Mouse (Mus musculus): ENCODE data around the gene Amacr.

The Amacr gene

DNA sequence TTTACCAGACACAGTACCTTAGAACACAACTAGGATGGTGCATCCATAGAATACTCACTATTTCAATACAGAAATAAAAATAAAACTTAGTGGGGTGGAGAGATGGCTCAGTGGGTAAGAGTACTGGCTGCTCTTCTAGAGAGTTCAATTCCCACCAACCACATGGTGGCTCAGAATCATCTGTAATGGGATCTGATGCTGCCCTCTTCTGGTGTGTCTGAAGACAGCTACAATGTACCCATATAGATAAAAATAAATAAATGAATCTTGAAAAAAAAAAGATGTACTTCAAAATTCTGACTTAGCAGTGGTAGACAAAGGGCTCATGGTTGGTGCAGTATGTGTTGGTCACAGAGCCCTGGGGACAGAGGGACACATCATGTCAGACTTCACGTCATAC lies 10.0 kb downstream of the Amacr start:
- no peak for DNase-seq

DNA sequence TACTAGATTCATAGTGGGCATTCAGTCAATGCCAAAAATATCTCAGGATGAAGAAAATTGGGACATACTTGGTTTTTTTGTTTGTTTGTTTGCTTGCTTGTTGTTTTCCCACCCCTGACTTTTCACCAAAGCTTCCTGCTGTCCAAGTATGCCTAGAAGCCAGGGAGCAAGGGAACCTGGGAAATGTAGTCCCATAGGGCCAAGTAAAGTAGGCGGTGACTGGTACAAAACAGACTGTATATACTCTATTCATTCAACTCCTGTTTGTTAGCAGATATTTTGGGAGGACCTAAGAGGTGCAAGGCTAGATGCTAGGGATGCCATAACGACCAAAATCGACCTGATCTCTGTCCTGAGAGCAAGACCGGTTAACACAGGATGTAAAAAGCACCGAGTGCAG lies 18.3 kb downstream of the Amacr start:
- peak; percentile 12 to 14 for DNase-seq

DNA sequence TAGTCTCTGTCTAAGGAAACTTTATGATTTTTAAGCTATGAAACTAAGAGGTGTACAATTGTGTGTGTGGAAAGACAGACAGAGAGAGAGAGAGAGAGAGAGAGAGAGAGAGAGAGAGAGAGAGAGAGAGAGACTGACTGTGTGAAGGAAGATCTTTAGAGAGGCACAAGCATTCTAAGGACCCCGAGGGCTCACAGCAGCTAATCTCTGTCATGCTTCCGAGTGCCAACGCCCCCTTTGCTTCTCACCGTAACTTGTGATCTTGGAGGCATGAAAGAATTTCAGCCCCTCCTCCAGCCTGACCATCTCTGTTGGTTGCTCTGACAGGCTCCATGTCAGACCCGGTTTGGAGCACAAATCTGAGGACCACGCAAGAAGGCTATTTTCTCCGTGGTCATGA lies 18.9 kb downstream of the Amacr start, which contains the start of gene Slc45a2:
Gene Slc45a2 (plus strand): TSS at position 301 of the 400 bp plus-strand sequence.
- no peak for DNase-seq

DNA sequence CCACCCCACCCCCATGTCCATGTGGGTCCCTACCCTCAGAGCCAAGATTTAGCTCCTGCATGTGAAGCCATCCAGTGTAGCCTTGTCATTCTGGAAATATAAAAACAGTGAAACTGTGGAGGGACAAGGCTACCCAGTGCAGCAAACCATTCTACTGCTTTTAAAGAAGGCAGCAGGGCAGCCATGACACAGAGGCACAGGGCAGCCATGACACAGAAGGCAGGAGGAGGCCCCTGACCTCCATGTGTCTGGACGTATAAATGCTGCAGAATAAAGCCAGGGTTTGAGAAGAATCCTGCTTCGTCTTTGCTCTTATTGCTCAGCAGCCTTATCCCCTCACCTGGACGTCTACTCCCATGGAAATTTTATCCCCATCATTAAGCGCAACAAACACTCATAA lies 22.2 kb downstream of the Amacr start:
- no peak for DNase-seq

DNA sequence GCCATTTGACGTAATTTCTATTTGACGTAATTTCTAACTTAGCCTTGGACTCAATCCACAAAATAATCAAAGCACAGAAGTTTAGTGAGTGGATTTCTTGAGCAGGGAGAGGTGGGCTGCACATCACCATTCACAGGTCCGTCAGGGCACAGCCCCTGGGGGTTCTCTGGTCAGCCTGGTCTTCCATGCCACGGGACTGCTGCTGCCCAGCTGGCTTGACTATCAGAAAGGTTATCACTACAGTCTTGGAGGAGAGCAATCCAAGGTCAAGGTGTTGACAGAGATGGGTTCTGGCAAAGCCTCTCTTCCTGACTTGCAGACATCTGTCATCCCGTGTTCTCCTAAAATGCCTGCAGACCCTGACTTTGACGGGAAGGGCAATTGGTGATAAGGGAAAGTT lies 23.1 kb downstream of the Amacr start:
- DNase-seq = no peak

DNA sequence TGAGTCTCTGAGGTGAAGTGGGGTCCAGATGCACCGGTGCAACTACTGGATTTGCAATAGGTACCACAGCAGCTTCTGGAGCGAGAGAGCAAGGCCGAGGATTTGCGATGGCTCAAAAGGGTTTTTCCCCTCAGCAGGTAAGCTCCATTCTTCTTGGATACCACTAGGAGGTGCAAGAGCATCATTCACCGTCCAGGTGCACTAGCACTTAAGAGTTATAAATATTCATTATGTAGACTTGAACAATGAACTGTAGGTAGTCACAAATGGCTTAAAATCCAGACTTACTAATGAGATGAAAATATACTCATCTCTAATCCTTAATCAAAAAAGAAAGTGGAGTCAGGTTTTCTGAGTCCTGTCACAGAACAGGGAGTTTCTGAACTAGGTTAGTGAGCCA lies 27.2 kb downstream of the Amacr start:
- peak; percentile 6 to 23 for DNase-seq

DNA sequence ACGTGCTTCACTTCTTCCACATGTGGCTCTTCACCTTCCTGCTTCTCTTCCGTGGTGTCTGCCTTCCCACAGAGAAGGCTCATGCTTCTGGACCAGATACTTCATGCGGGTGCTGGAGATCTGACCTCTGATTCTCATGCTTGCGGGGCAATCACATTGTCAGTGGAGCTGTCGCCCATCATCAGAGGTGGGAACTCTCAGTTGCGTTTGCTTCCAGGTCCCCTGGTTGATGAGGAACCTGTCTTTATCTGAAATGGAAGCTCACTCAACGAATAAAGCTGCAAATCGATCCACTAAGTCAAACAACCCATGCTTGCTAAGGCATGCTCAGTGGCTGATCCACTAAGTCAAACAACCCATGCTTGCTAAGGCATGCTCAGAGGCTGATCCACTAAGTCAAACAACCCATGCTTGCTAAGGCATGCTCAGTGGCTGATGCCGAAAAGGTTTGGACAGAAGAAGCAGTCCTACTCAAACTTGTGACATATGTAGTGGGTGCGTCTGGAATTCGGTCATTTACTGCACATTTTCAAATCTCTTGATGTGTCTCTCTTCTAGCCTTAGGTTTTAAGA lies 29.5 kb downstream of the Amacr start:
- no peak for DNase-seq

DNA sequence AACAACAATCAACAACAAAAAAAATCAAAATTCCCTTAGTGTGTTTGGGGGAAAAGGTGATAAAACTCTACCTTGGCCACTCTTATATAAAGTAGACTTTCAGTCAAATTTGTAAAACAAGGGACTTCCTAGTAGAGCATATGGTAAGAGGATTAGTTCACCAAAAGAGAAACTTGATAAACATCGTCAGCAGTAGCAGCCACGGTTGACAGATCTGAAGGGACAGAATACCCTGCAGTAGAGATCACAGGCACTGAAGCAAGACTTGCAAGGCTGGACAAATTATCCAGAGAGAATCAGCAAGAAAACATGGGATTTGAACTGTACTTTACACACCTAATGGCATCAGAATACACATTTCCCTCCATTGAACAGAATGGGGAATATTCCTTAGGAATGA lies 33.4 kb downstream of the Amacr start:
- DNase-seq = no peak

DNA sequence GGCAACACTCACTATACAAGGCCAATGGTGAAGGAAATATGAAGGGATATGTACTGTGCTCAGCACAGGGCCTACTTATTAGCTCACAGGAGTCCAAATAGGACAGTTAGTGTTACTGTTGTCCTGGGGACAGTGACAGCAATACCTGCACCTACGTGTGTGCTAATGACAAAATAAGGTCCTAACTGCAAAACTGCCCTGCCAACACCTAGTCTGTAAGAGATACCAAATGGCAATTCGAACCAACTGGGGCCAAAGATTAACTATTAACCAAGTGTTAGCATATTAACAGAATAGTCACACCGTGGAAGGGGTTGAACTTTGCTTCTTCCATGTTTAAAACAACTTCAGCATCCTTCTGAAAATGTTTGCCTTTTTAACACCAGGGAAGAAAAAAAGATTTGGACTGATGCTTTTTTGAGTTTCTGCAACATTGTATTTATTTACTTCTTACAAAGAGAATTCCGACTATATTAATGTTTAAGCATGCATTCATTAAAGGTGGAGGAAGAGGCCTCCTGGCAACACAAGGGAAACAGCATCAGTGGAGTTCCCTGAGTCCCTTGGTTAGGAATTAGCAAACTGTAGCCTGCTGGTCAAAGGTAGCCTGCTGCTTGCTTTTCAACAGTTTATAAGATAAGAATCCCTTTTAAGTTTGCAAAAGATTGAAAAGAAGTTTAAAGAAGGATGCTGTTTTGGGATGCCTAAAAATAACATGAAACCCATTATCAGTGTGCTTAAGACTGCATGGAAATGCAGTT lies 45.4 kb downstream of the Amacr start:
- no peak for DNase-seq

DNA sequence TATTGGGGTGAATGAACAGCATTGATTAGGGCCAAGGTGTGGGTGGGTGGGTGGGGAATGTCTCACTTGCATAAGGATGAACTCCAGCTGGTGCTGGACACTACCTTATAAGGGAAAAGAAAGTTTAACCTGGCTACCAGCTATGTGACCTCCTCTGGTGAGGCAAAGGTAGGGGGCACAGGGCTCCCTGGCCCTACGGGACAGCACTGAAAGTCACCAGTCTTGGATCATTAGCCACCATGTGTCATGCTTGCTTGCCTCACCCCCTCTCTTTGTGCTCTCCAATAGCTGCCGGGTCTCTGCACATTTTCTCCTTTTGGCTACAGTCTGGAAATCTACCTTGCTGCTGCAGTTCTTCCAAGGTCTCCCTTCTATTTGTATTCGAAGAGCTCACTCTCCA lies 48.6 kb downstream of the Amacr start:
- DNase-seq = no peak

DNA sequence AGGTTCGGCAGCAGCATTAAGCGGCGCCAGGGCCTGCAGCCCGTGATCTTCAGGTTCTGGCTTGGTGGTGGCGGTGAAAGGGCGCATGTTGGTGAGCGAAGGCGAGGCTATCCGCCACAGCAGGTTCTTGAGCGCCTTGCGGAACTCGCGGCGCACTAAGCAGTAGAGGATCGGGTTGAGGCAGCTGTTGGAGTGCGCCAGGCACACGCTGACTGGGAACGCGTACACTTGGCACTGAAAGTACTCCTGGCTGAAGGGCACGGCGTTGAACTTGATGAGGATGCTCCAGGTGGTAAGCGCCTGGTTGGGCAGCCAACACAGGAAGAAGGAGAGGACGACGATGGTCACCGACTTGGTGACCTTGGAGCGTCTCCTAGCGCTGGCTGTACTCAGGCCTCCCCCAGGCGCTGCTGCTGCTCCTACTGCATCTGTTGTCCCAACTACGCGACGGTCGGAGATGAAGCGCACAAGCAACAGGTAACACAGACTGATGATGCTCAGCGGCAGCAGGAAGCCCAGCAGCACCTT lies 54.5 kb downstream of the Amacr start:
- peak; percentile 8 to 10 for DNase-seq

DNA sequence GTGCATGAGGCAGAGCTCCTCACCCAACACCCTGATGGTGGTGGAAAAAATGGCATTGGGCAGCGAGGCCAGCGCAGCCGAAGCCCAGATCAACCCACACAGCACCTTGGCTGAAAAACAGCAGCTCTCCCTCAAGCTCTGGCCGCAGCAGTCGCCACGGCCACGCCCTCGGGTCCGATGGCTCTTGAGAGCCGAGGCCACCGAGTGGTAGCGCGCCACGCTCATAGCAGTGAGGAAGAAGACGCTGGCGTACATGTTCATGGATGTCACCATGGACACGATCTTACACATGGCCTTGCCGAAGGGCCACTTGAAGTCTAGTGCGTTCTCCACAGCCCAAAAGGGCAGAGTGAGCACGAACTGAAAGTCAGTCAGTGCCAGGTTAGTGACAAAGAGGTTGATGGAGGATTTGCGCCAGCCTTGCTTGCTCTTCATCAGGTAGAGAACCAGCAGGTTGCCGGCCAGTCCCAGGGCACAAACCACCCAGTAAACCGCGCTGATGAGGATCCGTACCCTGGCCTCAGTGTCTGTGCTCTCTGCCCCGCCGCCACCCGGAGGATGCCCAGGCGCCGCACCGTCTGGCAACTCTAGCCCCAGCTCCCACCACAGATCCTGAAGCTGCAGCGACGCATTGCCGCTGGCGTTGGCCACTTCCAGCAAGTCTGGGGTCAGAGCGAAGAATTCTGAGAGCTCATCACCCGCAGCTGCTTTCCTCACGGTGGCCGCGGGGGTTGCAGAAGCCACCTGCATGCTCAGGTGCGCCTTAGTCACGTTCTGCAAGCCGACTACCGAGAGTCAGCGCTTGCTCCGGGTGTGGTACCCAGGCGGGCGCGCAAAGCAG lies 55.2 kb downstream of the Amacr start:
- DNase-seq = peak; percentile 26 to 33

DNA sequence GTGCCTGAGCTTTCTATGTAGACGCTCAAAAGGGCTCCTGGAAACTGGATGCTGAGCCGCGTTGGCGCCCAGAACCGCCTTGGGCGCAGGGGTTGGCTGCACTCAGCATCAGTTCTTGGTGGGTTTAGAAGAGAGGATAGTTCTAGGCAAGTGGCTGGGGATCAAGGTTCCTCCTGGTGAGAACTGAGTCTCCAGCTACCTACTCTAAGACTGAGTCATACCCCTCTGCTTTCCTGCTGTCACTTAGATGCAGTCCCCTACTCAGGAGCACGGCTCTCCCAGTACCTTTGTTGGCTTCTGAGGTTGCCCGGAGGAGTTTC lies 55.8 kb downstream of the Amacr start:
- no peak for DNase-seq

DNA sequence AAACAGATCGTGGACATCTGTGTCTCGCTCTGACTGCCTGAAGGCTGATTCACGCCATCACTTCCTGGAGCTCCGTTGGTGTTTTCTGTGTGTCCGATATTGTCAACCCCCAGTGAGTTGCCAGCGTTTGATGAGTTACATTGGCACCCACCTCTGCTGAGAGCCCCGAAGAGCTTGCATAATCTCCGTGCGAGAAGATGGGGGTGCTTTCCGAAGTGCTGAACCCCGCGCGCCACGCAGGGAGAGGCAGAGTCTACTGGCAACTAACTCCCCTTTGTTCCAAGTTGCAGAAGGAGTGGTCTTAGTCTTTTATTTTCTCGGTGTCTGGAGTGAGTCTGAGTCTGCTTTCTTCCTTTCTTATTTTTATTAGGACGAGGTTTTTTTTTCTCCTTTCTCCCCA lies 56.2 kb downstream of the Amacr start, which contains the start of gene Rxfp3:
Gene Rxfp3 (minus strand): TSS at position 281 of the 400 bp plus-strand sequence.
- peak in 1 of 2 experiments; percentile 6 for DNase-seq

DNA sequence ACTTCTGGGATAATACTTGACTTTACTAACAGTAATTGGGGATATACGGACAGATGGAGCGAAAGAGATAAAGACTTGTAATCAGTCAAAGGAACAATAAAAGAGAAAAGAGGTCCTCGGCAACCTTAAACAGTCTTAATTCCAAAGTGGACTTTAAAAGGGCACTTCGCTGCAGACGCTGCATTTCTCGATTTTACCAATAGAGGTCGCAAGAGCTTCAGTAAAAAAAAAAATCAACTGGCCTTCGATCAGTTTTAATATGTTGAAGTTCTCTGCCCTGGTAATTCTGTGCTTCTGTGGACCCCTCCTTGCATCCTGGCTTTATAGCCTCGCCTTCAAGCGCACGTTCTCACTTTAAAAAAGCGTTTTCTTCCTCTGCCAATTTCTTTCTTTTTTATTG lies 56.9 kb downstream of the Amacr start:
- DNase-seq = peak; percentile 73 to 76

DNA sequence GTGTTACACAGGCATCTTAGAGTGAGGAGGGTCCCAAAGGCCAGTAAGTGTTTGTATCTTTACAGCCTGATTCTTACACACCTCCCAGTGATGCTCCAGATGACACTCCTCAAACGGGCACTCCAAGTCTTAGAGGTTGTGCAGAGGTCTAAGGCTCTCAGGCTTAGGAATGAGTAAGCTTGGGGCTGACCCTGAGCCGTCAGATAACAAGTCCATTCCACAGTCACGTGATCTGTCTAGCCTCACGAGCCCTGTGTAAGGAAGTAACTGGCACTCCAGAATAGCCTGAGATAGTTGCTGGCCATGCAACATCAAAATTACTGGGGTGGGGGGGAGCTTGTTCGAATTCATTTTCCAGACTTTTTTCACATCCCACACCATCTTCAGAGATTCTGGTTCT lies 58.5 kb downstream of the Amacr start:
- no peak for DNase-seq

DNA sequence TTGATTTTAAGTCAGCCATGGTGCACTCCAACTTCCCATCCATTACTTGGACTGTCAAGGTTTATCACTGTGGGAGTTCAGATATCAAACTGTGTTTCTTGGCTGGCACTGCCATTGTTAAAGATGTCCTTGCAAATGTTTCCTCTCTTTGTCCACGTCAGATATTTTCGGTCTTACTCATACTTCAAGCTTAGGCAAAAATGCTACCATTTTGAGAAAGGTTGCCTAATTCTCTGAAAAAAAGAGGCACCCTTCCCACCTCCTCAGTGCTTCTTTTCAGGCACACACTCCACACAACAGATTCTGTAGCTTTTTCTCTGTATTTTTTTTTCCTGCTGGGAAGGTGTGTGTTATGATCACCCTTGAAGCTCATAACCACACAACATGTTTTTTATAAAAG lies 59.7 kb downstream of the Amacr start:
- DNase-seq = peak in 1 of 2 experiments; percentile 20

DNA sequence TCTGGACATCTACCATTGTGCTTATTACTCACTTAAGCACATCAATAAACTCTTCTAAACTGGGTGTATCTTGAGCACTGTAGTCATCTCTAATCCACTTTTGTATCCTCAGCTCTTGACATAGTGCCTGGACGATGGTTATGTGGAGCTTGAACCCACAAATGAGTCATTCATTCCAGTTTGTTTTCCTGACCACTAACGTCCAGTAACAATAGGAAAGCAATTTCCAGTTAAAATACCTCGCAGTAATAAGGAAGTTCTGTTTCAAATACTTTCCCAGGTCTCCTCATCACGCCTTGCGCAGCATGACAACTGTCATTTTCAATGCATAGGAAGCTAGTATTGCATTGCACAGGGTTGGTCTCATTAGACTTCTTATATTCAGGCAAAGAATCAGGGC lies 61.3 kb downstream of the Amacr start:
- no peak for DNase-seq
